Mouse (Mus musculus): ENCODE data around the gene Nus1. TPM values are rescaled to one million over a fixed set of nuclear protein-coding genes. Genes with fewer than 3 reads are reported as not detected.

The Nus1 gene
- polyA plus RNA-seq, 1 experiment from 2014 or later = 10.1 TPM

DNA sequence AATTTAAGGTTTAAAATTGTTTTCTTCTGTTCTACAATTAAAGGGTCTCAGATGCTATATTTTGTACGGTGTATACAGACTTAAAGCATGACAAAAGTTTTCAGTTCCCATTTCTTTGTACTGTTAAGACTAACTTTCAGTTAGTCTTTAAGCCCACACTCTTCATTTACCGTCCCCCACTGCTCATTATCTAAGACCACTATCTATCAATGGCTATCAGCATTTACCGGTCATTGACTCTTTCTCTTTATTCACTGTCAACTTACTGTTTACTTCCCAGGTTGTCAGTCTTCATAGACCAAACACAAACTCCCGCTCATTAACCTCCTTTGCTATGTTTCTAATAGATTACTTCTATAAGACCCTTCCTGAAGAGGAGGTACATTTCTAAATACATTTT, 30.2 kb upstream of the Nus1 start:
- no peak overlapping the region for H3K4me2 ChIP-seq (replicated peaks; ENCODE audit: low read depth)
- TF ChIP-seq CTCF (IDR thresholded peaks at IDR 0.05; ENCODE audit: low read depth) (no peak), EP300 (optimal IDR thresholded peaks at IDR 0.05) (no peak)
- no peaks in the 10 kb centered on the region for H3K27me3 ChIP-seq (ENCODE audit: control insufficient read depth, insufficient read depth, low read length)
- no peak for DNase-seq (ENCODE audit: low spot score)
- no peaks in the 10 kb centered on the region for H3K36me3 ChIP-seq (ENCODE audit: control insufficient read depth, insufficient read depth, low read length)
- H3K9ac ChIP-seq (ENCODE audit: low read length) = no peak overlapping the region
- no peak for ATAC-seq (ENCODE audit: low FRiP score, low TSS enrichment)
- H3K9me3 ChIP-seq (ENCODE audit: control insufficient read depth, low read length) = no peaks in the 10 kb centered on the region
- no peak overlapping the region for H3K4me3 ChIP-seq (ENCODE audit: low read depth, low read length)
- no peak overlapping the region for H3K27ac ChIP-seq (replicated peaks)
- H3K4me1 ChIP-seq (replicated peaks; ENCODE audit: control insufficient read depth, insufficient read depth) = no peaks in the 10 kb centered on the region
- WGBS = 44% methylated on average over 4 of the region's 4 CpGs

DNA sequence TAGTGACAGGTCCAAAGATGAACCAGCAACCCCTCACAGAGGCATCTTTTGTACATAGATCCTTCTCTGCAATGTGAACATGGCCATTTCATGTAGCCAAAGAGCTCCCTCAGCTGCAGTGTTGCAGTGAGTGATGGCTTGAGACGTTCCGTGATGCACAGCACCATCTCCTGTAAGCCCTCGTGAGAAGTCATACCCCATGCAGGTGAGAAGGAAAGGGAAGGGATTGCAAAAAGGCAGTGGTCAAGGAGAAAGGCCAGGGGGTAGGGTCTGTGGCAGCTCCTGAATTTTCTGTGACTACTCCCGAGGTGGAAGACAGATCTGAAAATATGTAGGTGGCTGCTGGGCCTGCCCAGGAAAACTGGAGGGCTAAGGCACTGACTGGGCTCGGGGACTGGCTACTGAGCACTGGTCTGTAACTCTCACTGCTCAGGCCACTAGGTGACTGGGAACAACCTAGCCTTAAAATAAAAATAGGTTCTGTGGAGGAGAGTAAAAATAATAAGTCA, 28.4 kb upstream of the Nus1 start, which contains the start of gene Nepn:
Gene Nepn, plus strand, starts transcription at position 51 of the 509 bp plus-strand sequence.
- H3K27me3 ChIP-seq (ENCODE audit: control insufficient read depth, insufficient read depth, low read length) = no peaks in the 10 kb centered on the region
- WGBS = 75% methylated on average over 5 of the region's 5 CpGs
- H3K4me1 ChIP-seq (replicated peaks; ENCODE audit: control insufficient read depth, insufficient read depth) = no peaks in the 10 kb centered on the region
- H3K27ac ChIP-seq (replicated peaks) = no peak within 1 kb of the TSS
- DNase-seq (ENCODE audit: low spot score) (no peak), ATAC-seq (ENCODE audit: low FRiP score, low TSS enrichment) (no peak)
- TF ChIP-seq EP300 (optimal IDR thresholded peaks at IDR 0.05) (no peak), CTCF (IDR thresholded peaks at IDR 0.05; ENCODE audit: low read depth) (no peak)
- no peaks in the 10 kb centered on the region for H3K36me3 ChIP-seq (ENCODE audit: control insufficient read depth, insufficient read depth, low read length)
- H3K4me2 ChIP-seq (replicated peaks; ENCODE audit: low read depth) = no peak within 1 kb of the TSS
- H3K4me3 ChIP-seq (ENCODE audit: low read depth, low read length) = no peak within 1 kb of the TSS
- H3K9me3 ChIP-seq (ENCODE audit: control insufficient read depth, low read length) = no peaks in the 10 kb centered on the region
- no peak within 1 kb of the TSS for H3K9ac ChIP-seq (ENCODE audit: low read length)

DNA sequence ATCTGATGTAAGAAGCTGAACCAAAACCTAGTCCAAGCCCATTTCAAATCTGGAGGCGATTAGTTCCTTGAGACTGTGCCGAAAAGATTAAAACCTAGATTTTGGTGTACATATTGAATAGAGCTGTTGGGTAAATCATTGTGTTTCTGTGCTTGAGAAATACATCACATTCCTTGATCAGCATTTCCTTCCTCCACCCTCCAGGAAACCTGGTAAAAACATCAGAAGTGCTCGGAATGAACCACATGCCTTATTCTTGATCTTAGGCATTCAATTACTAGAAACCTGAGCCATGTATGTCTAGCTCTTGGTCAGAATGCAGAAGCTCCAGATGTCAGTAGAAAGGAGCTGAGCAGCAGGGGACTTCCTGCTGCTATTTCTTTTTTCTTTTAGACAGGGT, 27.9 kb upstream of the Nus1 start:
- Histone ChIP-seq H3K9me3 (ENCODE audit: control insufficient read depth, low read length) (no peaks in the 10 kb centered on the region), H3K27ac (replicated peaks) (no peak overlapping the region), H3K4me1 (replicated peaks; ENCODE audit: control insufficient read depth, insufficient read depth) (no peaks in the 10 kb centered on the region), H3K36me3 (ENCODE audit: control insufficient read depth, insufficient read depth, low read length) (no peaks in the 10 kb centered on the region), H3K4me2 (replicated peaks; ENCODE audit: low read depth) (no peak overlapping the region), H3K9ac (ENCODE audit: low read length) (no peak overlapping the region), H3K27me3 (ENCODE audit: control insufficient read depth, insufficient read depth, low read length) (no peaks in the 10 kb centered on the region), H3K4me3 (ENCODE audit: low read depth, low read length) (no peak overlapping the region)
- no peak for ATAC-seq (ENCODE audit: low FRiP score, low TSS enrichment)
- 71% methylated on average over 3 of the region's 3 CpGs for WGBS
- no peak for DNase-seq (ENCODE audit: low spot score)
- TF ChIP-seq EP300 (optimal IDR thresholded peaks at IDR 0.05) (no peak), CTCF (IDR thresholded peaks at IDR 0.05; ENCODE audit: low read depth) (no peak)

DNA sequence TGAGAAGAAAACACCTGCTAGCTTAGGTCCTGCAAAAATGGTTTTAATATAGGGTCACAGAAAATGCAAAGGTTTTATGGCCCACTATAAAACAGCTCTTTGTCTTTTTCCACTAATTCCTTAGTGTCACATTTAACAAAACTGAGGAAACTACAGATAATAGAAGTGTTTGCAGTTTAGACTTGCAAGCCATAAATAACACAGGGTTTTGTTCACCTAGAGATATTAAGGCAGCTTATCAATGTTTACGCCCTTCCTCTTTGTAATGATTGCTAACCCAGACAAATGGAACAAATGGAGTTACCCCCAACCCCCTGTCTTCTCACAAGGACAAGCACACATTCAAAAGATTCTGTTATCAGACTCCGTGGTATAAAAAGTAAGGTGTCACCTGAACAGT, 26.1 kb upstream of the Nus1 start:
- 58% methylated on average over 2 of the region's 2 CpGs for WGBS

DNA sequence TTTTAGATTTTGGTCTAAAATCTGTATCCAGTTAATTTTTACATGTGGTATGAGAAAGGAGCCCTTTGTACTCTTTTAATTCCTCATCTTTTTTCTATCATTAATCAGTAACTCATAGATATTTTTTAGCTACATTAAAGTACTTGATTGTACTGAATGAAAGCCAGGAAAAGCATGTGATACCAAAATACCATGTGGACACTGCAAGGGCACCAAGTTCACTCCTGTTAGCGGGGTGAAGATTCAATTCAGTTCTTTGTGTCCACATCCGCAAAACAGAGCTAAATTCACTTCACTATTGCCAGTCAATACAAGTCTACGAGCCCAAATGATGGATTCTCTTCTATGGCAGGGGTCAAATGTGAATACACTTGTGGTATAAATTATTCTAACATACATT, 20.7 kb upstream of the Nus1 start:
- Histone ChIP-seq H3K9ac (ENCODE audit: low read length) (no peak overlapping the region), H3K27ac (replicated peaks) (no peak overlapping the region), H3K27me3 (ENCODE audit: control insufficient read depth, insufficient read depth, low read length) (no peaks in the 10 kb centered on the region), H3K4me2 (replicated peaks; ENCODE audit: low read depth) (no peak overlapping the region), H3K9me3 (ENCODE audit: control insufficient read depth, low read length) (no peaks in the 10 kb centered on the region), H3K4me1 (replicated peaks; ENCODE audit: control insufficient read depth, insufficient read depth) (no peaks in the 10 kb centered on the region), H3K36me3 (ENCODE audit: control insufficient read depth, insufficient read depth, low read length) (no peaks in the 10 kb centered on the region), H3K4me3 (ENCODE audit: low read depth, low read length) (no peak overlapping the region)
- WGBS = 84% methylated on average over 3 of the region's 3 CpGs
- no peak for ATAC-seq (ENCODE audit: low FRiP score, low TSS enrichment)
- TF ChIP-seq EP300 (optimal IDR thresholded peaks at IDR 0.05) = no peak
- no peak for DNase-seq (ENCODE audit: low spot score)

More for the DNA sequence above, 26.1 kb upstream of the Nus1 start:
- H3K27ac ChIP-seq (replicated peaks) = no peak overlapping the region
- no peaks in the 10 kb centered on the region for H3K4me1 ChIP-seq (replicated peaks; ENCODE audit: control insufficient read depth, insufficient read depth)
- H3K4me2 ChIP-seq (replicated peaks; ENCODE audit: low read depth) = no peak overlapping the region
- no peaks in the 10 kb centered on the region for H3K9me3 ChIP-seq (ENCODE audit: control insufficient read depth, low read length)
- H3K9ac ChIP-seq (ENCODE audit: low read length) = no peak overlapping the region
- ATAC-seq (ENCODE audit: low FRiP score, low TSS enrichment) (no peak), DNase-seq (ENCODE audit: low spot score) (no peak)
- TF ChIP-seq EP300 (optimal IDR thresholded peaks at IDR 0.05) (no peak), CTCF (IDR thresholded peaks at IDR 0.05; ENCODE audit: low read depth) (no peak)
- no peaks in the 10 kb centered on the region for H3K27me3 ChIP-seq (ENCODE audit: control insufficient read depth, insufficient read depth, low read length)
- no peaks in the 10 kb centered on the region for H3K36me3 ChIP-seq (ENCODE audit: control insufficient read depth, insufficient read depth, low read length)
- H3K4me3 ChIP-seq (ENCODE audit: low read depth, low read length) = no peak overlapping the region

DNA sequence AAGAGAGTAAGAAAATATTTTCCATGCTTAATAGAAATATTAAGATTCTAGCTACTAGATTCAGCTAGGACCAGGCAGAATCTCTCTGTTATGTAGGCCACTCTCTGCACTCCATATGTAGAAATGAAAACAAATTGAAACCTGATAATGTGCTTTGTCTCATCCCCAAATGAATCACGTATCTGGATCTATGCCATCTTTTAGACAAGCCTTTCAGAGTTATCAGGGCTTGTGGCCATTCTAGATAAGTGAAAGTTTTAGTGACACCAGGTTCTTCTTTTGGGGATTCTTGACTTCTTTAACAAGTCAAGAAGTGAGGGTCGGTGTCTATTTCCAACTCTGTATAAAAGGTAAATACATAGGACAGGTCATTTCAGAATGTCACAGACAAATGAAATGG, 18.6 kb upstream of the Nus1 start:
- Histone ChIP-seq H3K27ac (replicated peaks) (no peak overlapping the region), H3K9me3 (ENCODE audit: control insufficient read depth, low read length) (no peaks in the 10 kb centered on the region), H3K4me1 (replicated peaks; ENCODE audit: control insufficient read depth, insufficient read depth) (no peaks in the 10 kb centered on the region), H3K36me3 (ENCODE audit: control insufficient read depth, insufficient read depth, low read length) (no peaks in the 10 kb centered on the region), H3K4me3 (ENCODE audit: low read depth, low read length) (no peak overlapping the region), H3K27me3 (ENCODE audit: control insufficient read depth, insufficient read depth, low read length) (no peaks in the 10 kb centered on the region), H3K4me2 (replicated peaks; ENCODE audit: low read depth) (no peak overlapping the region), H3K9ac (ENCODE audit: low read length) (no peak overlapping the region)
- no peak for DNase-seq (ENCODE audit: low spot score)
- TF ChIP-seq CTCF (IDR thresholded peaks at IDR 0.05; ENCODE audit: low read depth) = no peak
- no peak for TF ChIP-seq EP300 (optimal IDR thresholded peaks at IDR 0.05)
- ATAC-seq (ENCODE audit: low FRiP score, low TSS enrichment) = no peak
- WGBS = 70% methylated on average over 2 of the region's 2 CpGs
